Mouse (Mus musculus) heart, adult 9 months (tissue): Measurements from ENCODE around the gene Gm28360.
"Not testable (repeated sequence)": the region's sequence is repeated elsewhere in the genome, so short reads cannot be mapped to it uniquely, and the experiment has no call there.

Experiments
- DNase-seq, 2 experiments: peaks; one replicate each; pipeline ENCODE4 v3.0.0; 2022; ENCODE audit warnings: low spot score in 2 of 2

Gm28360 gene

GRCm38 (mm10) chr1:117829781-117830180 lies at the start of gene Gm28360:
Gene Gm28360 (plus strand): TSS chr1:117830081.
- DNase-seq: not testable (repeated sequence)

GRCm38 (mm10) chr1:117780833-117781232 lies 49.0 kb upstream of the Gm28360 start, which contains the start of gene B020011L13Rik:
Gene B020011L13Rik (plus strand): TSS chr1:117781133.
- not testable (repeated sequence) for DNase-seq

- DNase-seq: not testable (repeated sequence)
Measured at GRCm38 (mm10) chr1:117816271-117816670, 13.6 kb upstream of the Gm28360 start.

GRCm38 (mm10) chr1:117851718-117852117 lies 21.8 kb downstream of the Gm28360 start:
- not testable (repeated sequence) for DNase-seq
